Mouse (Mus musculus) ES-E14 (cell line): ENCODE data around the gene Pigf. TPM values are rescaled to one million over a fixed set of nuclear protein-coding genes. Genes with fewer than 3 reads are reported as not detected.

Source experiments
- DNase-seq: peaks from one replicate; pipeline ENCODE4 v3.0.0-alpha.2; 2013; ENCODE audit warnings: low read depth, low spot score
- H3K27ac ChIP-seq: 2 replicates; pipeline ENCODE4 v1.5.1; 2012; ENCODE audit warnings: low read depth, mild to moderate bottlenecking, low read length, moderate library complexity, mixed read lengths; ENCODE audit not compliant: poor library complexity, insufficient read depth, severe bottlenecking
- H3K36me3 ChIP-seq: 2 replicates; pipeline ENCODE4 v1.6.1; 2012; ENCODE audit warnings: mild to moderate bottlenecking, low read length, moderate library complexity, mixed read lengths; ENCODE audit not compliant: control insufficient read depth, poor library complexity, insufficient read depth, severe bottlenecking
- H3K4me1 ChIP-seq, 2 experiments: fragments of 150-350 bp in 1 of 2; sonication (generic) in 1 of 2; 2 replicates each; pipeline ENCODE4 v1.6.1; 2012; ENCODE audit warnings: low read length in 2 of 2, mild to moderate bottlenecking in 1 of 2, mixed read lengths in 1 of 2; ENCODE audit not compliant: control insufficient read depth in 2 of 2, insufficient read depth in 2 of 2, poor library complexity in 1 of 2
- H3K4me3 ChIP-seq, 2 experiments: fragments of 150-350 bp in 1 of 2; sonication (generic) in 1 of 2; 2 replicates each; pipeline ENCODE4 v1.5.1; 2012; ENCODE audit warnings: low read length in 2 of 2, low read depth in 1 of 2, mild to moderate bottlenecking in 1 of 2, mixed read lengths in 1 of 2; ENCODE audit not compliant: insufficient read depth in 1 of 2, poor library complexity in 1 of 2, severe bottlenecking in 1 of 2
- H3K9ac ChIP-seq: 2 replicates; pipeline ENCODE4 v1.6.1; 2012; ENCODE audit warnings: low read depth, mild to moderate bottlenecking, low read length, mixed read lengths; ENCODE audit not compliant: poor library complexity, insufficient read depth, severe bottlenecking
- H3K9me3 ChIP-seq: fragments of 150-350 bp; sonication (generic); 2 replicates; pipeline ENCODE4 v1.6.1; 2012; ENCODE audit warnings: low read depth, mild to moderate bottlenecking, low read length; ENCODE audit not compliant: control insufficient read depth, insufficient read depth
- CHD2 ChIP-seq: IDR thresholded peaks from 2 replicates; pipeline ENCODE4 v1.6.1; 2014; ENCODE audit warnings: mild to moderate bottlenecking, low read depth, low read length, inconsistent platforms
- HCFC1 ChIP-seq: IDR thresholded peaks from 2 replicates; pipeline ENCODE4 v1.6.1; 2012; ENCODE audit warnings: low read length, inconsistent platforms, borderline replicate concordance; ENCODE audit not compliant: insufficient read depth
- MAFK ChIP-seq: IDR thresholded peaks from 2 replicates; pipeline ENCODE4 v1.6.1; 2014; ENCODE audit warnings: mild to moderate bottlenecking, low read depth, low read length, inconsistent platforms; ENCODE audit not compliant: insufficient read depth
- ZC3H11A ChIP-seq: IDR thresholded peaks from 2 replicates; pipeline ENCODE4 v1.6.1; 2012; ENCODE audit warnings: low read depth, mild to moderate bottlenecking, inconsistent platforms, low read length, borderline replicate concordance
- ZNF384 ChIP-seq: IDR thresholded peaks from 2 replicates; pipeline ENCODE4 v1.6.1; 2012; ENCODE audit warnings: low read depth, low read length, inconsistent platforms
- in situ Hi-C, 2 experiments: fragments of 600-800 bp; cut with MboI; formaldehyde crosslinking; loops; one replicate each; pipeline ENCODE4 v1.15.1; 2025; ENCODE audit warnings: low sequenced_read_pairs in 2 of 2, inconsistent platforms in 1 of 2; ENCODE audit not compliant: unreplicated experiment in 2 of 2
- total RNA-seq: library from RNA; depleted of rRNA; stranded (reverse); fragments of 300-350 nt; gene quantifications from 2 replicates; pipeline ENCODE4 v1.2.3, GENCODE M21; 2012

Gene Pigf
- total RNA-seq, 1 experiment, result 74.4 TPM

DNA sequence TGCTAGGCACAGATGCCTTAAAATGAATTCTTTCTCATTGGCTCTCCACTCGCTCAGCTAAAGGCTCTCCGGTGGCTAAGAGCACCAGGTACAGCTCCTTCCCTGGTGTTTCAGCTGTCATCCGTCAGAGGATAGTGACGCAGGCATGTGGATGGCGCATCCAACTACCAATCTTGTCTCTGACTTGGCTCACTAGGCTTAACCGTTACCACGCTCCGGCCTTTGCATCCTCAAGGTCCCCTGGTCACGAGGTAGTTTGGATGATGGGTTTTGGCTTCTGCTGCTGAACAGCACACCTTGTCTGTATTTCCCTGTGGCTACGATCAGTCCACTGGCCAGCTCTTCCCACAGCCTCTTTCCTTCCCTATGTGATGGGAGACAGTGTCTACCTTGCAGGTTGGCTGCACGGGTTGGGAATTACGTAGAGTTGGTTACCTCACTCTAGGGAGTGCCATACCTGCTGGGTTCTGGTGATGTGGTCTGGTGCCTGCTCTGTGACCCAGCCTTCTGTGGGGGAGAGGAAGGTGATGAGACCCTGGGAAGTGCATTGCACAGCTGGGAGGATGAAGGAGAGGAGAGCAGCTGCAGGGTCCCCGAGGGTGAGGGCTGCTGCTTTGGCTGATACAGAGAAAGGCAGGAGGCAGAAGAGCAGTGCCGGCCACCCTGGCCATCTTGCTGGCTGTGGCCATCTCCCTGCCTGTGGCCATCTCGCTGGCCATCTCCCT is 55.0 kb downstream of the Pigf start:
- Histone ChIP-seq H3K9me3 (no peaks in the 10 kb centered on the region), H3K4me1 (no peaks in the 10 kb centered on the region), H3K4me3 (no peak overlapping the region), H3K9ac (no peak overlapping the region), H3K27ac (no peak overlapping the region), H3K36me3 (peaks cover 8% of the 10 kb centered on the region; the same call in 1 of the 2 replicates)
- in situ Hi-C loops, result no loop called here
- DNase-seq, result no peak
- TF ChIP-seq ZNF384 (no peak), ZC3H11A (no peak), MAFK (no peak)

- H3K27ac ChIP-seq, result no peak overlapping the region
- in situ Hi-C loops, result no loop called here
- no peak overlapping the region for H3K9ac ChIP-seq
Measured at GRCm38 (mm10) chr17:86969582-86969981, 55.6 kb downstream of the Pigf start.

GRCm38 (mm10) chr17:86968581-86968980 is 56.6 kb downstream of the Pigf start:
- Histone ChIP-seq H3K4me3 (no peak overlapping the region), H3K9ac (no peak overlapping the region), H3K36me3 (peaks cover 8% of the 10 kb centered on the region; the same call in 1 of the 2 replicates), H3K27ac (no peak overlapping the region), H3K4me1 (peaks cover 0 to 7% of the 10 kb centered on the region in 2 experiments; a peak in 2 of 4 replicates), H3K9me3 (no peaks in the 10 kb centered on the region)
- DNase-seq, result no peak
- no peak for TF ChIP-seq ZNF384
- TF ChIP-seq MAFK, result no peak
- no peak for TF ChIP-seq HCFC1
- no peak for TF ChIP-seq CHD2
- TF ChIP-seq ZC3H11A, result no peak
- in situ Hi-C loops, result no loop called here

More at GRCm38 (mm10) chr17:86969582-86969981, 55.6 kb downstream of the Pigf start:
- Histone ChIP-seq H3K9me3 (no peaks in the 10 kb centered on the region), H3K36me3 (peaks cover 8% of the 10 kb centered on the region; the same call in 1 of the 2 replicates), H3K4me3 (no peak overlapping the region), H3K4me1 (peaks cover 0 to 5% of the 10 kb centered on the region in 2 experiments; a peak in 2 of 4 replicates)
- no peak for TF ChIP-seq MAFK
- no peak for TF ChIP-seq CHD2
- no peak for TF ChIP-seq ZNF384
- TF ChIP-seq HCFC1, result no peak
- no peak for TF ChIP-seq ZC3H11A
- DNase-seq, result no peak

- Histone ChIP-seq H3K4me3 (no peak overlapping the region), H3K9ac (no peak overlapping the region), H3K27ac (no peak overlapping the region), H3K9me3 (no peaks in the 10 kb centered on the region), H3K36me3 (peaks cover 6% of the 10 kb centered on the region; the same call in 1 of the 2 replicates), H3K4me1 (peaks cover 0 to 7% of the 10 kb centered on the region in 2 experiments; a peak in 2 of 4 replicates)
- no peak for DNase-seq
- TF ChIP-seq MAFK (no peak), ZNF384 (no peak)
- in situ Hi-C loops, result no loop called here
Measured at GRCm38 (mm10) chr17:86967536-86968525, 57.4 kb downstream of the Pigf start.
